Mouse (Mus musculus): Measurements from ENCODE around the gene Atp6v0d1.

DNA sequence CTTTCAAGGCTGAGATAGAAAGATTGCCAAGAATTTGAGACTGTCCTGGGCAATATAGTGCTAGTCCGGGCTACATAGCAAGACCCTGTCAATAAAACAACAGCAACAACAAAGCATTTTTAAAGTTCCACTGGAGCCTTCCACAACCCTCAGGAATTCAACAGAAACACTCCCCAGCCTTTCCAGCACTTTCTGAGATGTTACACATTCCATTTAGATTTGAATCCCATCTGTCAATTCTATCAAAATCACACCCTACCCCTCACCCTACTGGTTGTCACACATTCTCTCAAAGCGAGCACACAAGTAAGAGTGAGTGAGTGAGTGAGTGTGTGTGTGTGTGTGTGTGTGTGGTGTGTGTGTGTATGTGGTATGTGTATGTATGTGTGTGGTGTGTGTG is 26.6 kb upstream of the Atp6v0d1 start:
- TF ChIP-seq CTCF (IDR thresholded peaks at IDR 0.05; ENCODE audit: low read depth, low read length), result no peak
- TF ChIP-seq GATA1 (IDR thresholded peaks at IDR 0.05; ENCODE audit: borderline replicate concordance, low read length), result no peak
- TF ChIP-seq POLR2AphosphoS5 (IDR thresholded peaks at IDR 0.05; ENCODE audit: insufficient replicate concordance, low read depth, low read length), result no peak
- no peak for TF ChIP-seq TAL1 (conservative IDR thresholded peaks at IDR 0.05; ENCODE audit: low read depth, low read length)
- TF ChIP-seq GATA2 (IDR thresholded peaks at IDR 0.05; ENCODE audit: borderline replicate concordance, low read depth, low read length), result no peak

Measured in G1E (cell line).